Mouse (Mus musculus) intestine, embryonic 15.5 days (tissue): Measurements from ENCODE around the gene Ciita. TPM values are rescaled to one million over a fixed set of nuclear protein-coding genes. Genes with fewer than 3 reads are reported as not detected.

Experiments
- ATAC-seq: fragments of 200-750 bp; cut with Nextera tagmentation; 2 replicates; pipeline ENCODE4 v1.8.0; 2017; ENCODE audit warnings: moderate TSS enrichment, moderate library complexity
- H3K27ac ChIP-seq: fragments of 300-500 bp; sonication (generic); 2 replicates; pipeline ENCODE4 v1.5.1; 2015; ENCODE audit warnings: mild to moderate bottlenecking, inconsistent platforms
- H3K27me3 ChIP-seq: fragments of 300-500 bp; sonication (generic); replicated peaks from 2 replicates; pipeline ENCODE4 v1.6.1; 2015; ENCODE audit warnings: inconsistent platforms
- H3K36me3 ChIP-seq: fragments of 300-500 bp; sonication (generic); 2 replicates; pipeline ENCODE4 v1.6.1; 2015; ENCODE audit warnings: inconsistent platforms
- H3K4me1 ChIP-seq: fragments of 300-500 bp; sonication (generic); replicated peaks from 2 replicates; pipeline ENCODE4 v1.6.1; 2015; ENCODE audit warnings: inconsistent platforms
- H3K4me2 ChIP-seq: fragments of 300-500 bp; sonication (generic); replicated peaks from 2 replicates; pipeline ENCODE4 v1.6.1; 2015; ENCODE audit warnings: mild to moderate bottlenecking, inconsistent platforms
- H3K4me3 ChIP-seq: fragments of 300-500 bp; sonication (generic); replicated peaks from 2 replicates; pipeline ENCODE4 v1.5.1; 2015; ENCODE audit warnings: inconsistent platforms
- H3K9ac ChIP-seq: fragments of 300-500 bp; sonication (generic); 2 replicates; pipeline ENCODE4 v1.6.1; 2015; ENCODE audit warnings: inconsistent platforms
- H3K9me3 ChIP-seq: fragments of 300-500 bp; sonication (generic); 2 replicates; pipeline ENCODE4 v1.6.1; 2016; ENCODE audit warnings: inconsistent platforms
- WGBS: fragments of 180-500 bp; shearing (Covaris S2); methylation state at CpG from one replicate; pipeline ENCODE4 v1.1.7; 2015; 5-methylcytosine and 5-hydroxymethylcytosine counted together
- polyA plus RNA-seq: library from polyadenylated mRNA; unstranded; fragments of >200 nt; fragmentation: Nextera tagmentation; extraction: Ambion mirVana; gene quantifications from 2 replicates; pipeline ENCODE4 v1.2.1, GENCODE M21; 2015

Ciita gene
- polyA plus RNA-seq, 1 experiment from 2014 or later = 0.41 TPM

DNA sequence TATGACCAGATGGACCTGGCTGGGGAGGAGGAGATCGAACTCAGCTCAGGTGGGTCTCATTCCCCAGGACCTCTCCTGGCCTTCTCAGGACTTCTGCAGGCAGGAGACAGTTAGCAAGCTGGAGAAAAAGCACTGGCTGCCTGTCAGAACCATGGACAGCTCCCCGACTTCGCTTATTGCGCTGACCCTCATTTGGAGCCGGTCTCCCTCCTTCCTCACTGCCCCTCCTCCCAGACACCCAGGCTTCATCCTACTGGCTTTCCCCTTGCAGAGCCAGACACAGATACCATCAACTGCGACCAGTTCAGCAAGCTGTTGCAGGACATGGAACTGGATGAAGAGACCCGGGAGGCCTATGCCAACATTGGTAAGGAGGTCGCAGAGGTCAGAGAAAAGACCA, 22.0 kb downstream of the Ciita start:
- Histone ChIP-seq H3K4me3 (no peak overlapping the region), H3K27ac (no peak overlapping the region), H3K9ac (no peak overlapping the region), H3K27me3 (no peaks in the 10 kb centered on the region; the same call in none of the 2 replicates), H3K4me2 (no peak overlapping the region), H3K4me1 (no peaks in the 10 kb centered on the region), H3K9me3 (no peaks in the 10 kb centered on the region), H3K36me3 (no peaks in the 10 kb centered on the region)
- ATAC-seq = no peak
- WGBS = 11% methylated on average over 8 of the region's 8 CpGs

DNA sequence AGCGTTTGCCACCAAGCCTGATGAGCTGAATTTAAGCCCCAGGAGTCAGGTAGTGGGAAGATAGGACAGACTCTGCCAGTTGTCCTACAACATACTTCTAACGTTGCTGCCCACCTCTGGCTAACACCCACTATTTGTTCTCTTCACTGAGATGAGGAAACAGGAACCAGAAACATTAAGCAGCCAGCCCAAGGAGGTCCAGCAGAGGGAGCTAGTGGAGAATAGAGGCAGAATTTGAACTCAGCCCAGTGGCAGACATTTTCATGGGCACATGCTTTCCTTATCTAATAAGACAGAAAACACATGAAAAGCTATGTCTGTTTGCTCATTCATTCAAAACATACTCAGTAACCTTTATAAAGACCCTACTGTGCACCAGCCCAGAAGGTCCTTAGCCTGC, 23.2 kb downstream of the Ciita start:
- ATAC-seq = no peak
- Histone ChIP-seq H3K4me1 (no peaks in the 10 kb centered on the region), H3K27ac (no peak overlapping the region), H3K4me2 (no peak overlapping the region), H3K9ac (no peak overlapping the region), H3K36me3 (no peaks in the 10 kb centered on the region), H3K9me3 (no peaks in the 10 kb centered on the region), H3K27me3 (no peaks in the 10 kb centered on the region; the same call in none of the 2 replicates), H3K4me3 (no peak overlapping the region)
- 69% methylated on average over 2 of the region's 2 CpGs for WGBS

DNA sequence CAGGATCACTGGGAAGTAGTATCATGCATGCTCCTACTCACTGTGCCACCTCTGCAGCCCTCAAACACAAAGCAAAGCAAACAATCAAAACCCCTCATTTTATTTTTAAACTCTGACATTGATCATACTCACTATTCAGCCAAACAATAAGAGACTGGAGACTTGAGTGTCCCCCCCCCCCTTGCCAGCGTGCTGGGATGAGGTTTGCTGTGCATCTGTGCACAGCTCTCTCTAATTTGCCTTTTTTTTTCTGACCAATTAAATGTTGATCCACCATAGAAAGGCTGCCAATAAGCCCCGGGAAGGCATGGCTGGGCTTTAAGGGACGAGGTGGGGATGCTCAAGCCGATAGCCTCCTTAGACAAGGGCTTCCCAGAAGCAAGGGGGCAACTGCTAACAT, 27.6 kb downstream of the Ciita start:
- H3K4me3 ChIP-seq = no peak overlapping the region
- no peak overlapping the region for H3K27ac ChIP-seq
- no peaks in the 10 kb centered on the region for H3K36me3 ChIP-seq
- H3K4me1 ChIP-seq = no peaks in the 10 kb centered on the region
- no peaks in the 10 kb centered on the region for H3K9me3 ChIP-seq
- no peak overlapping the region for H3K4me2 ChIP-seq
- H3K27me3 ChIP-seq = no peaks in the 10 kb centered on the region; the same call in 1 of the 2 replicates
- ATAC-seq = no peak
- 70% methylated on average over 4 of the region's 4 CpGs for WGBS
- no peak overlapping the region for H3K9ac ChIP-seq

DNA sequence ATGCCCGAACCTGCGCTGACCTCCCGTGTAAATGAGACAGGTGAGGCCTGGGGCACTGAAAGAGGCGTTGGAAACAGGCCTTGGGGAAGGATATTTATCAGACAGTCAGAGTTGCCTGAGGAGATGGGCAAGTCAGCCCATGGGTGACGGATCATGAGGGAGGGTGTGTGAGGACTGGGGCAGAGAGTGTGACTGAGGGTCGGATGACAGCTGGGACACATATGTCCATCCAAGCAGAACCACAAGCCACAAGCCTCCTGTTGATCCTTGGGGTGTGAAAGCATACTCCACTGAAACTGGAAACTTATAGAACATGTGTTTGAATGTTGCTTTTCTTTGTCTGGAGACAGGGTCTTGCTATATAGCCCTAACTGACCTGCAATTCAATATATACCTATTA, 28.8 kb downstream of the Ciita start:
- H3K4me1 ChIP-seq = no peaks in the 10 kb centered on the region
- ATAC-seq = no peak
- H3K27me3 ChIP-seq = no peaks in the 10 kb centered on the region; the same call in 1 of the 2 replicates
- no peaks in the 10 kb centered on the region for H3K36me3 ChIP-seq
- 60% methylated on average over 6 of the region's 6 CpGs for WGBS
- no peak overlapping the region for H3K4me3 ChIP-seq
- no peak overlapping the region for H3K27ac ChIP-seq
- H3K9me3 ChIP-seq = no peaks in the 10 kb centered on the region
- H3K4me2 ChIP-seq = no peak overlapping the region
- no peak overlapping the region for H3K9ac ChIP-seq

DNA sequence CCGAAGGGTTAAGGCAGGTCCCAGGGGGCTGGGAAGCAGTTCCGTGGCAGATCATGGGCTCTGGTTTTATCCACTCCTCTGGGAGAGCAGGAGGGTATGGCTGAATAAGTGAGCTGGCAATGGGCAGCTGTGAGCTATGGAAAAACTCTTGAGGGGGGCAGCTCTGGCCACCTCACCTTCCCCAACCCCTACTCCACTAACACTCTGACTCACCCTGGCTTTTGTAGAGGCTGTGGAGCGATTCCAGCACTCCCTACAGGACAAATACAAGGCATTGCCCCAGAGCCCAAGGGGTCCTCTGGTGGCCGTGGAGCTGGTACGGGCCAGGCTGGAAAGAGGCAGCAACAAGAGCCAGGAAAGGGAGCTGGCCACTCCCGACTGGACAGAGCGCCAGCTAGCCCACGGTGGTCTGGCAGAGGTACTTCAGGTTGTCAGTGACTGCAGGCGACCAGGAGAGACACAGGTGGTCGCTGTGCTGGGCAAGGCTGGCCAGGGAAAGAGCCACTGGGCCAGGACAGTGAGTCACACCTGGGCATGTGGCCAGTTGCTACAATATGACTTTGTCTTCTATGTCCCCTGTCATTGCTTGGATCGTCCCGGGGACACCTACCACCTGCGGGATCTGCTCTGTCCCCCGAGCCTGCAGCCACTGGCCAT, 30.7 kb downstream of the Ciita start:
- Histone ChIP-seq H3K4me3 (no peak overlapping the region), H3K27ac (no peak overlapping the region), H3K36me3 (no peaks in the 10 kb centered on the region), H3K4me2 (no peak overlapping the region), H3K9ac (no peak overlapping the region), H3K4me1 (no peaks in the 10 kb centered on the region), H3K9me3 (no peaks in the 10 kb centered on the region), H3K27me3 (no peaks in the 10 kb centered on the region; the same call in 1 of the 2 replicates)
- no peak for ATAC-seq
- 54% methylated on average over 14 of the region's 14 CpGs for WGBS

DNA sequence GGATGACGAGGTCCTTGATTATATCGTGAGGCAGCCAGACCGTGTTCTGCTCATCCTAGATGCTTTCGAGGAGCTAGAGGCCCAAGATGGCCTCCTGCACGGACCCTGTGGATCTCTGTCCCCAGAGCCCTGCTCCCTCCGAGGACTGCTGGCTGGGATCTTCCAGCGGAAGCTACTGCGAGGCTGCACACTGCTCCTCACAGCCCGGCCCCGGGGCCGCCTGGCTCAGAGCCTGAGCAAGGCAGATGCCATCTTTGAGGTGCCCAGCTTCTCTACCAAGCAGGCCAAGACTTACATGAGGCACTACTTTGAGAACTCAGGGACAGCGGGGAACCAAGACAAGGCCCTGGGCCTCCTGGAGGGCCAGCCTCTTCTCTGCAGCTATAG, 31.3 kb downstream of the Ciita start:
- Histone ChIP-seq H3K4me1 (no peaks in the 10 kb centered on the region), H3K4me3 (no peak overlapping the region), H3K9me3 (no peaks in the 10 kb centered on the region), H3K27me3 (no peaks in the 10 kb centered on the region; the same call in 1 of the 2 replicates), H3K36me3 (no peaks in the 10 kb centered on the region), H3K27ac (no peak overlapping the region), H3K9ac (no peak overlapping the region), H3K4me2 (no peak overlapping the region)
- 79% methylated on average over 12 of the region's 12 CpGs for WGBS
- no peak for ATAC-seq

DNA sequence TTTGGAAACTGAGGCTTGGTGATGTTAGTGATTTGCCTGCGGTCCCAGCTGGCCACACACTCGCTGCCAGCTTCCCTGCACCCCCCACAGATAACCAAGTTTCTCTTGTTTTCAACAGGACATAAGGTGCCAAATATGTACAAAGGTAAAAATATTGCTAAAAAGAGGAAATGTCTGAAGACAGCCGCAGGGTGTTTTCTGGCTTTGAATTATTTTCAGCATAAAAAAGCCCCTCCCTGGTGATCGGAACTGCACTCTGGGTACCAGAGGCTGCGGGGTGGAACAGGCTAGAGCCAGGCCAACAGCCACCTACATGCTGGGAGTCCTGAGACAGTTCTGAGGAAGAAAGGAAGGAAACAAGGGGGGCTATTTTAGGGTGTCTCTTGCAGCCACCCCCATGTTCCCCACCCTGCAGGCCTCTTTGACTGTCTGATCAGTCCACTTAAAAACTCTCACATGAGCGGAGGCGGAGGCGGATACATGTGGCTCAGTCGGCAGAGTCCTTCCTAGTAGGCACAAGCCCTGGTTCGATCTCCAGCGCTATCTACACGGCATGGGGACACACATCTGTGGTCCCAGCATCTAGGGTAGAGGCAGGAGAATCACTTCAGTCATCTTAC, 36.2 kb downstream of the Ciita start:
- Histone ChIP-seq H3K4me2 (no peak overlapping the region), H3K9me3 (no peaks in the 10 kb centered on the region), H3K36me3 (no peaks in the 10 kb centered on the region), H3K27ac (no peak overlapping the region), H3K4me3 (no peak overlapping the region), H3K27me3 (no peaks in the 10 kb centered on the region), H3K9ac (no peak overlapping the region), H3K4me1 (no peaks in the 10 kb centered on the region)
- WGBS = 91% methylated on average over 12 of the region's 12 CpGs
- no peak for ATAC-seq

DNA sequence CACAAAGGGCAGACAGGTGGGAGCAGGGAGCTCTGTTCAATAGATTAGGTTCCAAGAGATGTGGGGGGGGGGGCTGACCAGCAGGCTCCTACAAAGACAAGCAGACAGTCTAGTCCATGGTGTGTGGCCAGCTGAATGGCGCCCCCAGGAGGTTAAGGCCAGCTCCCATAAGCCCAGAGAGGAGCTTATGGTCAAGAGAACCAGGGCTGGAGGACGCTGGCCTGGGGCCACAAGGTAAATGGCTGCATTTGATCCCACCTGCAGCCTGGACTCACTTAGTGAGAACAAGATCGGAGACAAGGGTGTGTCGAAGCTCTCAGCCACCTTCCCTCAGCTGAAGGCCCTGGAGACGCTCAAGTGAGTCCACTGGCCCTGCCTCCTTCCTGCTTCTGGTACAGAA, 38.2 kb downstream of the Ciita start:
- H3K9ac ChIP-seq = no peak overlapping the region
- H3K27ac ChIP-seq = no peak overlapping the region
- no peaks in the 10 kb centered on the region for H3K36me3 ChIP-seq
- 63% methylated on average over 5 of the region's 5 CpGs for WGBS
- ATAC-seq = no peak
- no peak overlapping the region for H3K4me2 ChIP-seq
- H3K27me3 ChIP-seq = no peaks in the 10 kb centered on the region
- H3K4me1 ChIP-seq = no peaks in the 10 kb centered on the region
- H3K4me3 ChIP-seq = no peak overlapping the region
- no peaks in the 10 kb centered on the region for H3K9me3 ChIP-seq

DNA sequence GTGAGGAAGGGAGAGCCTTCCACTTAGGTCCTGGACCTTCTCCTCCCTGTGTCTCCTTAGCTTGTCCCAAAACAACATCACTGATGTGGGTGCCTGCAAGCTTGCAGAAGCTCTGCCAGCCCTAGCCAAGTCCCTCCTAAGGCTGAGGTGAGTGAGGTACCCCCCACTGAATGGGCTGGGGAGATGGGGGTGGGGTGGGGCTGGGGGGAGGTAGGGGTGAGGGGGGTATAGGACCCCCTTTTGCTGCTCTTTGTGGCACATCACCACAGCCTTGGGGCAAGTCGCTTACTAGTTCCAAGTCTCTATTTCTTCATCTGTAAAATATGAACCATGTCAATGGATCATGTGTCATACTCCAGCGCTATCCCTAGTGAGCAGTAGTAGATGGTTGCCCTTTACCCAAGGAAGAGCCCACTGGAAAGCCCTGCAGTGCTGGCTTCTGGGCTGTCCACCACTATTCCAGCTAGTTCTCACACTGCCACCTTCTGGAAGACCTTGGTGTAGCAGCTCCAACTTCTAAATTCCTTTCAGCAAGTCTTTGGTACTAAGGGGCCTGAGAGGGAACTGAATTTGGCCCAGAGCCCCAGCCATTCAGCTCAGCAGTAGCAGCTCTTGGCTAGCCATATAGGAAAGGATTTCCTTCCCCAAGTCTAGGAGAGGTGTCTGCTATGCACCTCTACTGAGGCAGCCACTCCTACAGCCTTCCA, 41.2 kb downstream of the Ciita start:
- no peaks in the 10 kb centered on the region for H3K36me3 ChIP-seq
- no peak overlapping the region for H3K4me2 ChIP-seq
- 36% methylated on average over 2 of the region's 2 CpGs for whole genome bisulfite sequencing
- no peak overlapping the region for H3K9ac ChIP-seq
- no peaks in the 10 kb centered on the region for H3K9me3 ChIP-seq
- H3K27ac ChIP-seq = no peak overlapping the region
- no peak overlapping the region for H3K4me3 ChIP-seq
- no peaks in the 10 kb centered on the region for H3K27me3 ChIP-seq
- peak; percentile 72 for ATAC-seq
- H3K4me1 ChIP-seq = no peaks in the 10 kb centered on the region

DNA sequence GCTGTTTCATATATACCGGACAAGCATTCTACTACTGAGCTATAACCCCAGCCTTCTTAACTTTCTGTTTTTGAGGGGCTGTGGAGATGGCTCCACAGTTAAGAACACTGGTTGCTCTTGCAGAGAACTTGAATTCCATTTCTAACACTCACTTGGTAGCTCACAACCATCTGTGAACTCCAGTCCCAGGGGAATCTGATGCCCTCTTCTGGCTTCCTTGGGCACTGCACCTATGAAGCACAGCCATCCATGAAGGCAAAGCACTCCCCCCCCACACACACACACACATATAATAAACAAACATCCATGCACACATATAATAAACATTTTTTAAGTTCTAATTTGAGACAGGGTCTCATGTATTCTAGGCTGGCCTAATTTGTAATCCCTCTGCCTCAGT, 43.0 kb downstream of the Ciita start:
- Histone ChIP-seq H3K4me3 (no peak overlapping the region), H3K27me3 (no peaks in the 10 kb centered on the region), H3K27ac (no peak overlapping the region), H3K36me3 (no peaks in the 10 kb centered on the region), H3K4me1 (no peaks in the 10 kb centered on the region), H3K9ac (no peak overlapping the region), H3K4me2 (no peak overlapping the region), H3K9me3 (no peaks in the 10 kb centered on the region)
- no peak for ATAC-seq
- WGBS = 89% methylated on average over 1 of the region's 1 CpGs

DNA sequence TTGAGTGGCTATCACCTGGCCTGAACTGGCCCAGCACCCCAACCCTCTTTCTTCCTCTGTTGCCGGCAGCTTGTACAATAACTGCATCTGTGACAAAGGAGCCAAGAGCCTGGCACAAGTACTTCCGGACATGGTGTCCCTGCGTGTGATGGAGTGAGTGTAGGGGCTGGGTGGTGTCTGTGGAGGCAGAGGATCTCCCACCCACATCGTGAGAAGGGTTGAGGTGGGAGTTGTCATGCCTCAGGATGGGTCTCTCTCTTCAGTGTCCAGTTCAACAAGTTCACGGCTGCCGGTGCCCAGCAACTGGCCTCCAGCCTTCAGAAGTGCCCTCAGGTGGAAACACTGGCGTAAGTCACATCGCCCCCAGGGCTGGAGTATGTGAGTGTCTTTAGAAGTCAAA, 43.8 kb downstream of the Ciita start:
- WGBS = 89% methylated on average over 8 of the region's 8 CpGs
- no peak overlapping the region for H3K4me3 ChIP-seq
- no peaks in the 10 kb centered on the region for H3K4me1 ChIP-seq
- H3K9me3 ChIP-seq = no peaks in the 10 kb centered on the region
- H3K4me2 ChIP-seq = no peak overlapping the region
- no peak for ATAC-seq
- no peak overlapping the region for H3K9ac ChIP-seq
- H3K36me3 ChIP-seq = no peaks in the 10 kb centered on the region
- no peak overlapping the region for H3K27ac ChIP-seq
- no peaks in the 10 kb centered on the region for H3K27me3 ChIP-seq

DNA sequence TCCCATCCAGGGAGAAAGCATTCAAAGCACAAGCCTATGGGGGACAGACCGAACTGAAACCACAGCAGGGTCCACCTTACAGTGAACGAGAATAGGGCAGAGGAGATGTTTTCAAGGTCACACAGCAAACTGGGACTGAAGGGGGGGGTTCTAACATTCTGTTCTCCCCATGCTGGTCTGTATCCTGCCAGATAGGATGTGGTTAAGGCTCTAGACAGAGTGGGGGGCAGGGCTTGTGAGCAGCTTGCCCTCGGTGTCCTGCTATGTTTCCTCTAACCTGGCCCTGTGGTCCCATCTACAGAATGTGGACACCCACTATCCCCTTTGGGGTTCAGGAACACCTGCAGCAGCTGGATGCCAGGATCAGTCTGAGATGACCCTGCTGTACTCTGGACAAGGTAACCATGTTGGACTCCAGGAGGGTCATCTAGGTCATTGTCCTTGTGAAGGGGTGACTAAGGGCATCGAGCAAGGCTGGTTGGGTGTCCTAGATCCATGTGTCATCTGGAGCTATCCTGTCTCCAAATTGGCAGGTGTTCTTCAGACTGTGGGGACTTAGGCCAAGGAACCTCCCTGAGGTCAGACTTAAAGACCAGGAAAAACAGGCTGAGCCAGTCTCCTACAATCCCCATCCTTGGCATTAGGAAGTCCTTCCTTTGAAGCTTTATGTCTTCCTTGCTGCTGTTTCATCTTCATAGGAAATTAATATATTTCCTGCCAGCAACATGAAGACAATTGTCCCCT, 45.2 kb downstream of the Ciita start:
- H3K36me3 ChIP-seq = no peaks in the 10 kb centered on the region
- no peak overlapping the region for H3K4me2 ChIP-seq
- WGBS = 75% methylated on average over 4 of the region's 4 CpGs
- H3K9me3 ChIP-seq = no peaks in the 10 kb centered on the region
- no peak overlapping the region for H3K27ac ChIP-seq
- no peaks in the 10 kb centered on the region for H3K27me3 ChIP-seq
- H3K9ac ChIP-seq = no peak overlapping the region
- H3K4me3 ChIP-seq = no peak overlapping the region
- ATAC-seq = no peak
- no peaks in the 10 kb centered on the region for H3K4me1 ChIP-seq
